Mouse (Mus musculus) layer of hippocampus, adult 2 months (tissue): ENCODE measurements around the gene Olfr896-ps1. TPM values are rescaled to one million over a fixed set of nuclear protein-coding genes. Genes with fewer than 3 reads are reported as not detected.

Source experiments
- DNase-seq, 2 experiments: peaks; one replicate each; pipeline ENCODE4 v3.0.0; 2022; ENCODE audit warnings: low spot score in 2 of 2
- H3K27ac ChIP-seq: fragments of 200-600 bp; 2 replicates; pipeline ENCODE4 v1.8.1; 2022
- H3K4me3 ChIP-seq: fragments of 200-600 bp; 2 replicates; pipeline ENCODE4 v1.8.1; 2022; ENCODE audit warnings: mild to moderate bottlenecking
- CTCF ChIP-seq: fragments of 200-600 bp; conservative IDR thresholded peaks from 2 replicates; pipeline ENCODE4 v1.8.1; 2022; ENCODE audit warnings: antibody characterized with exemption, mild to moderate bottlenecking, moderate library complexity
- long read RNA-seq, 2 experiments: library from polyadenylated mRNA; stranded (forward); transcript quantifications; one replicate each; pipeline ENCODE4 v2.0.0; 2021; ENCODE audit warnings: borderline mapping rate in 2 of 2
- total RNA-seq, 2 experiments: library from RNA; stranded (reverse); gene quantifications; 2 replicates each; pipeline ENCODE4 v1.2.3; 2021

Olfr896-ps1 gene
- not detected for total RNA-seq
- long read RNA-seq, experiment 1: 0 reads
- long read RNA-seq, experiment 2: 0 reads

- TF ChIP-seq CTCF: no peak
Measured at GRCm38 (mm10) chr9:38290807-38291206, at the start of gene Olfr896-ps1. TSS of gene Olfr896-ps1 (plus strand) at chr9:38291107.

DNA sequence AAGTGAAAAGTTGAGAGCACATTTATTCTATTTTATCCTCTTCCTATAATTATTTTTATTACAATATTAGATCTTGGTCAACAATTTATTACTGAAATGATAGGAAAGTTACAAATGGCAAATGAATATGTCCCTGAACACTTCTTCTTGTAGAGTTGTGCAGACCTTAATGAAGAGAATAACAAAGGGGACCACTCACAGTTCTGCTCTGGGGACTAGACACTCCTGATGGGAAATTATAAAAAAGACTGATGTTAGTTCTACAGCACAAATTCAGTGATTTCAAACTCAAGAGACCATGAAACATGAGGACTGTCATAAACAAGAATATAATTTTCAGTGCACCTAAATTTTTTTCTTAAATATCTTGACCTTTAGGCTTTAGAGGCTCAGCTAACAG is 38.4 kb upstream of the Olfr896-ps1 start, which contains the start of gene Olfr143:
Gene Olfr143 (plus strand): TSS at position 301 of the 400 bp plus-strand sequence.
- Histone ChIP-seq H3K4me3 (no peak within 1 kb of the TSS), H3K27ac (no peak within 1 kb of the TSS)
- no peak for TF ChIP-seq CTCF
- DNase-seq: no peak

More at GRCm38 (mm10) chr9:38290807-38291206, at the start of gene Olfr896-ps1:
- H3K27ac ChIP-seq: no peak within 1 kb of the TSS
- H3K4me3 ChIP-seq: no peak within 1 kb of the TSS
- DNase-seq: no peak

GRCm38 (mm10) chr9:38267551-38267950 is 23.4 kb upstream of the Olfr896-ps1 start, which contains the start of gene Olfr895:
TSS of gene Olfr895 (plus strand) at chr9:38267851.
- no peak within 1 kb of the TSS for H3K27ac ChIP-seq
- TF ChIP-seq CTCF: no peak
- no peak for DNase-seq
- H3K4me3 ChIP-seq: no peak within 1 kb of the TSS

GRCm38 (mm10) chr9:38328760-38329159 is 37.9 kb downstream of the Olfr896-ps1 start, which contains the start of gene Olfr25:
TSS of gene Olfr25 (plus strand) at chr9:38329060.
- no peak for DNase-seq
- H3K27ac ChIP-seq: no peak within 1 kb of the TSS
- TF ChIP-seq CTCF: no peak
- no peak within 1 kb of the TSS for H3K4me3 ChIP-seq

Other genes with a start within 250 kb of the Olfr896-ps1 start
- gene Olfr884, start 244.6 kb upstream of the Olfr896-ps1 start, total RNA-seq: not detected
- gene Olfr885, start 229.8 kb upstream of the Olfr896-ps1 start, total RNA-seq: not detected
- gene Olfr887, start 207.0 kb upstream of the Olfr896-ps1 start, total RNA-seq: not detected
- gene Olfr888, start 183.0 kb upstream of the Olfr896-ps1 start, total RNA-seq: not detected
- not detected for gene Olfr889, start 175.9 kb upstream of the Olfr896-ps1 start, total RNA-seq
- not detected for gene Olfr890, start 148.6 kb upstream of the Olfr896-ps1 start, total RNA-seq
- not detected for gene Olfr891, start 110.3 kb upstream of the Olfr896-ps1 start, total RNA-seq
- gene Olfr893, start 82.7 kb upstream of the Olfr896-ps1 start, total RNA-seq: not detected
- gene Olfr894, start 73.1 kb upstream of the Olfr896-ps1 start, total RNA-seq: not detected
- not detected for gene Olfr143, start 38.3 kb upstream of the Olfr896-ps1 start, total RNA-seq
- gene Olfr895, start 23.3 kb upstream of the Olfr896-ps1 start, total RNA-seq: not detected
- gene Olfr25, start 38.0 kb downstream of the Olfr896-ps1 start, total RNA-seq: not detected
- not detected for gene Olfr898, start 57.3 kb downstream of the Olfr896-ps1 start, total RNA-seq
- not detected for gene Olfr250, start 75.8 kb downstream of the Olfr896-ps1 start, total RNA-seq
- gene Olfr251, start 86.0 kb downstream of the Olfr896-ps1 start, total RNA-seq: not detected
- not detected for gene Olfr147, start 110.6 kb downstream of the Olfr896-ps1 start, total RNA-seq
- gene Olfr901, start 138.3 kb downstream of the Olfr896-ps1 start, total RNA-seq: not detected
- not detected for gene Olfr902, start 156.5 kb downstream of the Olfr896-ps1 start, total RNA-seq
- not detected for gene Olfr904, start 172.0 kb downstream of the Olfr896-ps1 start, total RNA-seq
- not detected for gene Olfr905, start 180.0 kb downstream of the Olfr896-ps1 start, total RNA-seq
- not detected for gene Olfr906, start 196.0 kb downstream of the Olfr896-ps1 start, total RNA-seq
- not detected for gene Olfr907, start 204.7 kb downstream of the Olfr896-ps1 start, total RNA-seq
- gene Olfr911-ps1, start 230.5 kb downstream of the Olfr896-ps1 start, total RNA-seq: not detected
- gene Olfr910, start 246.7 kb downstream of the Olfr896-ps1 start, total RNA-seq: not detected